Mouse (Mus musculus) hindbrain, embryonic 16.5 days (tissue): ENCODE results near the gene Olfr1054. TPM values are rescaled to one million over a fixed set of nuclear protein-coding genes. Genes with fewer than 3 reads are reported as not detected.
"Not testable (repeated sequence)": the region's sequence is repeated elsewhere in the genome, so short reads cannot be mapped to it uniquely, and the experiment has no call there.

Source experiments
- ATAC-seq: fragments of 200-750 bp; cut with Nextera tagmentation; 2 replicates; pipeline ENCODE4 v1.8.0; 2017; ENCODE audit warnings: moderate TSS enrichment, moderate library complexity
- H3K27ac ChIP-seq: fragments of 300-500 bp; sonication (generic); 2 replicates; pipeline ENCODE4 v1.5.1; 2014; ENCODE audit warnings: low read depth, mild to moderate bottlenecking, control low read depth, low read length, moderate library complexity
- H3K27me3 ChIP-seq: fragments of 300-500 bp; sonication (generic); replicated peaks from 2 replicates; pipeline ENCODE4 v1.6.1; 2014; ENCODE audit warnings: low read length; ENCODE audit not compliant: control insufficient read depth, insufficient read depth
- H3K36me3 ChIP-seq: fragments of 300-500 bp; sonication (generic); 2 replicates; pipeline ENCODE4 v1.6.1; 2014; ENCODE audit warnings: mild to moderate bottlenecking, low read length, moderate library complexity, mixed read lengths; ENCODE audit not compliant: control insufficient read depth, insufficient read depth
- H3K4me1 ChIP-seq: fragments of 300-500 bp; sonication (generic); 2 replicates; pipeline ENCODE4 v1.6.1; 2014; ENCODE audit warnings: low read depth, low read length; ENCODE audit not compliant: control insufficient read depth, insufficient read depth
- H3K4me2 ChIP-seq: fragments of 300-500 bp; sonication (generic); 2 replicates; pipeline ENCODE4 v1.6.1; 2014; ENCODE audit warnings: mild to moderate bottlenecking, low read length, control low read depth, moderate library complexity
- H3K4me3 ChIP-seq: fragments of 300-500 bp; sonication (generic); 2 replicates; pipeline ENCODE4 v1.5.1; 2014; ENCODE audit warnings: mild to moderate bottlenecking, low read length, control low read depth, moderate library complexity
- H3K9ac ChIP-seq: fragments of 300-500 bp; sonication (generic); 2 replicates; pipeline ENCODE4 v1.6.1; 2014; ENCODE audit warnings: low read depth, mild to moderate bottlenecking, control low read depth, low read length, moderate library complexity
- H3K9me3 ChIP-seq: fragments of 300-500 bp; sonication (generic); 2 replicates; pipeline ENCODE4 v1.6.1; 2014; ENCODE audit warnings: mild to moderate bottlenecking, low read length, moderate library complexity; ENCODE audit not compliant: control insufficient read depth
- WGBS: fragments of 180-500 bp; shearing (Covaris S2); extraction: QIAGEN DNeasy Blood & Tissue Kit; methylation state at CpG from one replicate; pipeline ENCODE4 v1.1.7; 2014; 5-methylcytosine and 5-hydroxymethylcytosine counted together
- polyA plus RNA-seq: library from polyadenylated mRNA; unstranded; fragments of >200 nt; fragmentation: Nextera tagmentation; extraction: Ambion mirVana; gene quantifications from 2 replicates; pipeline ENCODE4 v1.2.1, GENCODE M21; 2015

The Olfr1054 gene
- not detected in 2 replicates for polyA plus RNA-seq

DNA sequence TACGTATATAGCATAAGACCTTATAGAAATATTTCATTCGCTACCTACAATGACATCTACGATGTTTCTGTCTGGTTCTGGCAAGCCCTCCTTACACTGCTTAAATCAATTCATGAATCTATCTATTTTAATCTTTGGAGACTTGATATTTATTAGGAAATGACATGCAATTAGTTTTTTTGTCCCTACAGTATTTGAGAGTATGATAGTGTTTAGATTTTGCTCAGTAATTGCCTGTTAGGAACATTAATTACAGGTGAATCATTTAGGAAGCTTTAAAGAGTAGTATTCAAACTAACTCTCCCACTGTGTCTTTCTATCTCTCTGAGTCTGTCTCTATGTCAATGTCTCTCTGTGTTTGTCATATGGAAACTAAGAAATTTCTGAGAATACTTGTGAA lies at the start of gene Olfr1054:
TSS of gene Olfr1054 (minus strand) at position 101 of the 400 bp plus-strand sequence.
- ATAC-seq = no peak
- H3K4me3 ChIP-seq = no peak within 1 kb of the TSS
- no peak within 1 kb of the TSS for H3K9ac ChIP-seq
- no peaks in the 10 kb centered on the region for H3K36me3 ChIP-seq
- no peak within 1 kb of the TSS for H3K4me2 ChIP-seq
- 68% methylated on average over 3 of the region's 3 CpGs for WGBS
- H3K27me3 ChIP-seq = no peaks in the 10 kb centered on the region
- H3K4me1 ChIP-seq = no peaks in the 10 kb centered on the region
- H3K27ac ChIP-seq = no peak within 1 kb of the TSS
- no peaks in the 10 kb centered on the region for H3K9me3 ChIP-seq

GRCm38 (mm10) chr2:86378293-86378692 lies 43.1 kb upstream of the Olfr1054 start, which contains the start of gene Olfr1057:
TSS of gene Olfr1057 (minus strand) at chr2:86378393.
- Histone ChIP-seq H3K27me3 (no peaks in the 10 kb centered on the region), H3K4me3 (no peak within 1 kb of the TSS), H3K4me2 (no peak within 1 kb of the TSS), H3K36me3 (no peaks in the 10 kb centered on the region), H3K9ac (no peak within 1 kb of the TSS), H3K4me1 (no peaks in the 10 kb centered on the region), H3K9me3 (no peaks in the 10 kb centered on the region), H3K27ac (no peak within 1 kb of the TSS)
- no peak for ATAC-seq

- H3K4me3 ChIP-seq, H3K4me1 ChIP-seq, H3K4me2 ChIP-seq, H3K9me3 ChIP-seq, H3K36me3 ChIP-seq, ATAC-seq, H3K27me3 ChIP-seq, H3K27ac ChIP-seq, H3K9ac ChIP-seq: not testable (repeated sequence)
- no CpG with 5 or more reads among the region's 6 CpGs for WGBS
Measured at GRCm38 (mm10) chr2:86366342-86366741, 31.1 kb upstream of the Olfr1054 start.

DNA sequence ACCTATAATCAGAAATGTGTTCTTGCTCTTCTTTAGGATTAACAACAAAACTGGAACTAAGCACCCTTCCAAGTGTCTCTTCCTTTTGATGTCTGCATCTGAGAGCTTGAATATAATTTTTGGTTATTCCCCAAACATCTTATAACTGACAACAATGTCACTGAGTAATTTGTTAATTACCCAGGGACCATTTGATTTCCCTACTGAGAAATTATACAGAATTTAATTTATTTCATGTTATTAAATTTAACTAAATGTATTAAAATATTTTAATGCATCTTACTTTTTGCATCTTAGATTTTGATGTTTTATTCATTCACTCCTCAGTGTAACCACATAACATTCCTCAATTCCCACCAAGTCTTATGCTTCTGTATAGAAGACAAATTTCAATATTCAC lies 27.1 kb upstream of the Olfr1054 start, which contains the start of gene Olfr1056:
TSS of gene Olfr1056 (minus strand) at position 101 of the 400 bp plus-strand sequence.
- ATAC-seq = no peak
- Histone ChIP-seq H3K9ac (no peak within 1 kb of the TSS), H3K36me3 (no peaks in the 10 kb centered on the region), H3K4me1 (no peaks in the 10 kb centered on the region), H3K27me3 (no peaks in the 10 kb centered on the region), H3K27ac (no peak within 1 kb of the TSS), H3K9me3 (no peaks in the 10 kb centered on the region), H3K4me3 (no peak within 1 kb of the TSS), H3K4me2 (no peak within 1 kb of the TSS)

GRCm38 (mm10) chr2:86351751-86352150 lies 16.5 kb upstream of the Olfr1054 start:
- H3K27me3 ChIP-seq, H3K36me3 ChIP-seq, H3K4me2 ChIP-seq, H3K4me3 ChIP-seq, H3K9me3 ChIP-seq, H3K4me1 ChIP-seq, H3K27ac ChIP-seq, ATAC-seq, H3K9ac ChIP-seq: not testable (repeated sequence)
- 74% methylated on average over 1 of the region's 1 CpGs for WGBS

DNA sequence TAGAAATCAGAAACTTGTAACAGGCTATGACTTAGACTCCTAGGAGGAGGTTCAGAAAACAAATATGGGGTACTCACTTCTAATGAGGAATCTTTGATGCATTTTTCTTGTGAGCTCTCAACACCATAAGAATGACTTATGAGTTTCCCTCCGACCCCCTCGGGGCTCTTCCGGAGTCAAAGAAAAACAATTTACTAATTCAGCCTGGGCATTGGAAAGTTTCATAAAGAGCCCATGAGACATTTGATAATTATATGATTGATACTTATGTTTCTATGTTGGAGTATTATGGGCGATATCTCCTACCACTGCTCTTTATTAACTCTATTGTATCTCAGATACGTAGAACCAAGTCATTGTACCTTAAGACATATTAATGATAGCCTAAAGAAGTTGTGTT lies 15.0 kb upstream of the Olfr1054 start, which contains the start of gene Olfr1055:
TSS of gene Olfr1055 (minus strand) at position 101 of the 400 bp plus-strand sequence.
- Histone ChIP-seq H3K4me3 (no peak within 1 kb of the TSS), H3K4me2 (no peak within 1 kb of the TSS), H3K4me1 (no peaks in the 10 kb centered on the region), H3K9ac (no peak within 1 kb of the TSS), H3K36me3 (no peaks in the 10 kb centered on the region), H3K27me3 (no peaks in the 10 kb centered on the region), H3K9me3 (no peaks in the 10 kb centered on the region), H3K27ac (no peak within 1 kb of the TSS)
- WGBS = 89% methylated on average over 5 of the region's 5 CpGs
- ATAC-seq = no peak

DNA sequence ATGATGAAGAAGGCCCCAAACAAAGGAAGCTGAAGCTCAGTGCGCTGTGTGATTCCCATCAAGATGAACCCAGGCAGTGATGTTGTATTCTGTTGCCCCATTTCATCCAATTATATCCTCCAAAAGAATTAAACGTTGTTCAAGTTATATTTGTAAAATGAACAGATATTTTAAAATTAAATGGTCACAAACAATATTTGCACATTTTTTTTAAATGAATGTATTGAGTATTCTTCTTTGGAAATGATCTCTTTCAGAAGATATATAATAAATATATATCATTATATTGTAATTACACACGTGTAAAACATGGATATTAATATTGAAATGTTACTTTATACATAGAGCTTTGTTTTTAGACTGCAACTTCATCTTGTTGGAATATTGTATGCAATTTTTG lies 20.0 kb downstream of the Olfr1054 start, which contains the start of gene Olfr1053:
TSS of gene Olfr1053 (minus strand) at position 101 of the 400 bp plus-strand sequence.
- H3K4me2 ChIP-seq = no peak within 1 kb of the TSS
- H3K27ac ChIP-seq = no peak within 1 kb of the TSS
- H3K27me3 ChIP-seq = no peaks in the 10 kb centered on the region
- WGBS = 71% methylated on average over 3 of the region's 3 CpGs
- H3K9me3 ChIP-seq = no peaks in the 10 kb centered on the region
- no peak for ATAC-seq
- H3K4me1 ChIP-seq = no peaks in the 10 kb centered on the region
- no peaks in the 10 kb centered on the region for H3K36me3 ChIP-seq
- no peak within 1 kb of the TSS for H3K4me3 ChIP-seq
- H3K9ac ChIP-seq = no peak within 1 kb of the TSS

DNA sequence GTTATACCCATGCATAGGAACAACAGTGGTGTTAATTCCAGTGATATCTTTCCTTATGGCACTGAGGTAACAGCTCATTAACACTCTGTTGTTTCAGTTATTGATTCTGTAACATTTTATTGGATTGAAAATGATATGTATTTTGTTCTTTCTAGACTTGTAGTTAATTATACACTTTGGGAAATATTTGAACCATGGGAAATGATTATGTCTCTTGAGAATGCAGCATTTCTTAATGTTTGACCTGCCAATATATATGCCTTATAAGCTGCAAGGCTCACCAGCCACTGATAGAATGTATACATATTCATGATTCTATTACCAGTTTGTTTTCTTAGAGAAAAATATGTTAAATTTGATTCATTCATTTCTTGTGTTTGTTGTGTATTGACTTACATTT lies 43.1 kb downstream of the Olfr1054 start, which contains the start of gene Olfr1052:
TSS of gene Olfr1052 (plus strand) at position 301 of the 400 bp plus-strand sequence.
- Histone ChIP-seq H3K27ac (no peak within 1 kb of the TSS), H3K4me3 (no peak within 1 kb of the TSS), H3K36me3 (no peaks in the 10 kb centered on the region), H3K27me3 (no peaks in the 10 kb centered on the region), H3K4me1 (no peaks in the 10 kb centered on the region), H3K9ac (no peak within 1 kb of the TSS), H3K9me3 (no peaks in the 10 kb centered on the region), H3K4me2 (no peak within 1 kb of the TSS)
- ATAC-seq = no peak
